In genomic region chr5:140795176-140795575, GRCm38 (mm10) we compare ENCODE assay signal across 11 mouse cellular contexts. TPM values are rescaled to one million over a fixed set of nuclear protein-coding genes. Genes with fewer than 3 reads are reported as not detected.
DNase-seq lines count a peak whose midpoint lies in the region; ATAC-seq and TF ChIP-seq lines count a peak whose summit lies in the region.
"Had no signal": no experiment of that assay in that cellular context is flagged by ENCODE, and none has a peak within 500 bp of the region (broad histone marks: within the 10 kb centered on the region; RNA-seq: fewer than 3 reads in every experiment).

No protein-coding gene starts in this region.

- H3K36me3 ChIP-seq in MEL (ENCODE audit: control insufficient read depth in 1 of 2, insufficient read depth in 2 of 2, low read length in 2 of 2) = peaks cover 0 to 45% of the 10 kb centered on the region in 2 experiments; a peak in 2 of 4 replicates
- no peaks in the 10 kb centered on the region for H3K36me3 ChIP-seq in heart, embryonic 13.5 days
- no peaks in the 10 kb centered on the region for H3K36me3 ChIP-seq in liver, embryonic 11.5 days (ENCODE audit: control insufficient read depth, insufficient read depth, low read length)
- H3K36me3 ChIP-seq in kidney, embryonic 15.5 days = no peaks in the 10 kb centered on the region
- H3K36me3 ChIP-seq in midbrain, embryonic 11.5 days (ENCODE audit: control insufficient read depth, insufficient read depth, low read length) = no peaks in the 10 kb centered on the region
- H3K36me3 ChIP-seq: midbrain, embryonic 12.5 days had no signal

- H3K4me3 ChIP-seq in MEL (ENCODE audit: control insufficient read depth in 1 of 2, insufficient read depth in 1 of 2, low read depth in 2 of 2, low read length in 2 of 2) = no peak overlapping the region
- no peak overlapping the region for H3K4me3 ChIP-seq in heart, embryonic 13.5 days
- no peak overlapping the region for H3K4me3 ChIP-seq in liver, embryonic 11.5 days (ENCODE audit: low read depth, low read length)
- no peak overlapping the region for H3K4me3 ChIP-seq in kidney, embryonic 15.5 days (replicated peaks)
- H3K4me3 ChIP-seq in midbrain, embryonic 11.5 days (ENCODE audit: low read depth, low read length) = no peak overlapping the region
- H3K4me3 ChIP-seq: midbrain, embryonic 12.5 days had no signal

- H3K79me2 ChIP-seq in MEL (ENCODE audit: control insufficient read depth, insufficient read depth, low read length, poor library complexity) = no peaks in the 10 kb centered on the region; the same call in 1 of the 2 replicates

- TF ChIP-seq RAD21 in MEL (IDR thresholded peaks at IDR 0.05; ENCODE audit: low read depth, low read length) = no peak

- peak overlapping the region; percentile 29; the same call in 1 of the 2 replicates for H3K4me2 ChIP-seq in heart, embryonic 13.5 days
- H3K4me2 ChIP-seq in liver, embryonic 11.5 days = peak overlapping the region; percentile 19
- no peak overlapping the region for H3K4me2 ChIP-seq in kidney, embryonic 15.5 days
- H3K4me2 ChIP-seq in midbrain, embryonic 11.5 days = no peak overlapping the region
- H3K4me2 ChIP-seq: midbrain, embryonic 12.5 days had no signal

- no peaks in the 10 kb centered on the region for H3K27me3 ChIP-seq in MEL (ENCODE audit: control insufficient read depth in 1 of 2, insufficient read depth in 2 of 2, low read length in 2 of 2)
- H3K27me3 ChIP-seq in heart, embryonic 13.5 days (replicated peaks) = no peaks in the 10 kb centered on the region
- no peaks in the 10 kb centered on the region for H3K27me3 ChIP-seq in liver, embryonic 11.5 days (replicated peaks; ENCODE audit: control insufficient read depth, insufficient read depth, low read length)
- no peaks in the 10 kb centered on the region for H3K27me3 ChIP-seq in kidney, embryonic 15.5 days
- H3K27me3 ChIP-seq in midbrain, embryonic 11.5 days (ENCODE audit: control insufficient read depth, insufficient read depth, low read length) = no peaks in the 10 kb centered on the region
- H3K27me3 ChIP-seq: midbrain, embryonic 12.5 days had no signal

- TF ChIP-seq EP300 in MEL (IDR thresholded peaks at IDR 0.05; ENCODE audit: low read depth in 1 of 2, low read length in 2 of 2) = peak; percentile 95 to 97

- H3K9me3 ChIP-seq in MEL (replicated peaks; ENCODE audit: insufficient read depth, low read length) = no peaks in the 10 kb centered on the region
- H3K9me3 ChIP-seq in heart, embryonic 13.5 days = no peaks in the 10 kb centered on the region
- H3K9me3 ChIP-seq in liver, embryonic 11.5 days (ENCODE audit: control insufficient read depth, low read length) = no peaks in the 10 kb centered on the region
- no peaks in the 10 kb centered on the region for H3K9me3 ChIP-seq in kidney, embryonic 15.5 days (replicated peaks)
- no peaks in the 10 kb centered on the region for H3K9me3 ChIP-seq in midbrain, embryonic 11.5 days (ENCODE audit: control insufficient read depth, low read length)
- H3K9me3 ChIP-seq: midbrain, embryonic 12.5 days had no signal

- peaks cover 39 to 45% of the 10 kb centered on the region in 2 experiments for H3K4me1 ChIP-seq in MEL (ENCODE audit: control insufficient read depth in 1 of 2, insufficient read depth in 2 of 2, low read length in 2 of 2)
- peaks cover 94% of the 10 kb centered on the region for H3K4me1 ChIP-seq in heart, embryonic 13.5 days
- peaks cover 82% of the 10 kb centered on the region for H3K4me1 ChIP-seq in liver, embryonic 11.5 days (replicated peaks; ENCODE audit: control insufficient read depth, insufficient read depth, low read length)
- peaks cover 59% of the 10 kb centered on the region for H3K4me1 ChIP-seq in kidney, embryonic 15.5 days
- peaks cover 18% of the 10 kb centered on the region for H3K4me1 ChIP-seq in midbrain, embryonic 11.5 days (ENCODE audit: control insufficient read depth, insufficient read depth, low read length)

- peak overlapping the region; percentile 13; the same call in 1 of the 2 replicates for H3K9ac ChIP-seq in MEL (ENCODE audit: control insufficient read depth, low read depth, low read length, poor library complexity, severe bottlenecking)
- H3K9ac ChIP-seq in heart, embryonic 13.5 days = peak overlapping the region; percentile 30
- no peak overlapping the region; the same call in 1 of the 2 replicates for H3K9ac ChIP-seq in liver, embryonic 11.5 days (ENCODE audit: low read depth, low read length)
- H3K9ac ChIP-seq in kidney, embryonic 15.5 days = no peak overlapping the region
- no peak overlapping the region for H3K9ac ChIP-seq in midbrain, embryonic 11.5 days (ENCODE audit: low read length)
- H3K9ac ChIP-seq: midbrain, embryonic 12.5 days had no signal

- ATAC-seq in heart, embryonic 13.5 days (ENCODE audit: extremely low read depth, insufficient number of reproducible peaks, low FRiP score, low TSS enrichment) = no peak
- peak; percentile 86 for ATAC-seq in liver, embryonic 11.5 days (replicated peaks; ENCODE audit: low FRiP score)
- ATAC-seq in kidney, embryonic 15.5 days (replicated peaks; ENCODE audit: low FRiP score) = no peak
- no peak for ATAC-seq in midbrain, embryonic 11.5 days (ENCODE audit: low FRiP score)

- no peak for TF ChIP-seq CTCF in MEL (IDR thresholded peaks at IDR 0.05 in 2 of 3, conservative IDR thresholded peaks at IDR 0.05 in 1 of 3; ENCODE audit: control insufficient read depth in 1 of 3, insufficient read depth in 1 of 3, low read depth in 2 of 3, low read length in 3 of 3, poor library complexity in 1 of 3, severe bottlenecking in 1 of 3)

- DNase-seq in 416B (ENCODE audit: low read depth) = peak; percentile 87
- peak; percentile 82 for DNase-seq in MEL (ENCODE audit: low read depth, low spot score)
- no peak for DNase-seq in liver, embryonic 11.5 days (ENCODE audit: low spot score)
- no peak for DNase-seq in midbrain, embryonic 11.5 days (ENCODE audit: low spot score, missing footprints)
- DNase-seq in frontal cortex, postnatal 14 days (ENCODE audit: low spot score in 2 of 2) = no peak
- DNase-seq: adrenal gland, postnatal 25 days; kidney, adult 18-20 months; layer of hippocampus, postnatal 36 days had no signal

- WGBS in heart, embryonic 13.5 days = 14% methylated on average over 2 of the region's 2 CpGs
- 11% methylated on average over 2 of the region's 2 CpGs for WGBS in liver, embryonic 11.5 days
- 60% methylated on average over 2 of the region's 2 CpGs for WGBS in kidney, embryonic 15.5 days
- 74% methylated on average over 2 of the region's 2 CpGs for WGBS in midbrain, embryonic 11.5 days

- TF ChIP-seq POLR2A in MEL (IDR thresholded peaks at IDR 0.05; ENCODE audit: control insufficient read depth in 1 of 2, insufficient read depth in 1 of 2, low read depth in 1 of 2, low read length in 2 of 2, poor library complexity in 1 of 2) = peak in 1 of 2 experiments; percentile 46; a peak in 1 of 4 replicates

- H3K27ac ChIP-seq in MEL (ENCODE audit: control insufficient read depth, low read depth, low read length) = peak overlapping the region; percentile 64
- peak overlapping the region; percentile 82 for H3K27ac ChIP-seq in heart, embryonic 13.5 days (replicated peaks)
- peak overlapping the region; percentile 87 for H3K27ac ChIP-seq in liver, embryonic 11.5 days (ENCODE audit: low read depth, low read length)
- no peak overlapping the region for H3K27ac ChIP-seq in kidney, embryonic 15.5 days
- H3K27ac ChIP-seq in midbrain, embryonic 11.5 days (ENCODE audit: low read depth, low read length) = no peak overlapping the region

TF ChIP-seq in MEL, 35 proteins besides CTCF, POLR2A, EP300 and RAD21 (continues in another document):
- TF ChIP-seq USF1 (IDR thresholded peaks at IDR 0.05; ENCODE audit: low read depth, low read length) (peak; percentile 84), MAFK (IDR thresholded peaks at IDR 0.05; ENCODE audit: borderline replicate concordance, low read depth, low read length) (no peak), ETS1 (IDR thresholded peaks at IDR 0.05; ENCODE audit: low read depth, low read length) (peak; percentile 79; the same call in 1 of the 2 replicates), CHD1 (IDR thresholded peaks at IDR 0.05; ENCODE audit: low read depth, low read length) (no peak), POLR2AphosphoS5 (IDR thresholded peaks at IDR 0.05; ENCODE audit: borderline replicate concordance, low read depth, low read length) (no peak), KAT2A (conservative IDR thresholded peaks at IDR 0.05; ENCODE audit: low read depth, low read length) (peak; percentile 30; the same call in 1 of the 2 replicates), MYC (IDR thresholded peaks at IDR 0.05; ENCODE audit: low read depth, low read length) (no peak), RCOR1 (IDR thresholded peaks at IDR 0.05; ENCODE audit: low read depth, low read length) (peak; percentile 62), MAZ (IDR thresholded peaks at IDR 0.05; ENCODE audit: low read depth, low read length) (peak; percentile 66; the same call in 1 of the 2 replicates), UBTF (IDR thresholded peaks at IDR 0.05; ENCODE audit: borderline replicate concordance, insufficient read depth, low read depth, low read length) (no peak), NRF1 (IDR thresholded peaks at IDR 0.05; ENCODE audit: insufficient read depth, low read depth, low read length, poor library complexity, severe bottlenecking) (0 out of 2 replicates have a peak, but pooled peaks have one; percentile 10), USF2 (IDR thresholded peaks at IDR 0.05; ENCODE audit: borderline replicate concordance in 1 of 2, insufficient read depth in 1 of 2, low read depth in 1 of 2, low read length in 2 of 2) (0 out of 4 replicates have a peak, but pooled peaks of 1 of the 2 experiments have one; percentile 21), MXI1 (IDR thresholded peaks at IDR 0.05; ENCODE audit: low read depth, low read length) (peak; percentile 71; the same call in 1 of the 2 replicates), MYB (IDR thresholded peaks at IDR 0.05; ENCODE audit: low read depth, low read length) (peak; percentile 93), TCF12 (IDR thresholded peaks at IDR 0.05; ENCODE audit: low read depth, low read length) (peak; percentile 95), TBP (IDR thresholded peaks at IDR 0.05; ENCODE audit: low read depth, low read length) (0 out of 2 replicates have a peak, but pooled peaks have one; percentile 45), MAX (IDR thresholded peaks at IDR 0.05; ENCODE audit: low read length) (peak; percentile 41; the same call in 1 of the 2 replicates), BHLHE40 (IDR thresholded peaks at IDR 0.05; ENCODE audit: borderline replicate concordance, low read depth, low read length) (peak; percentile 38; the same call in 1 of the 2 replicates)

RNA-seq across cellular contexts. Expression of gene Gna12, which starts 35.1 kb away (rescaled TPM):
- 36.7 and 46.0 TPM in 2 replicates for total RNA-seq in MEL (2012; rRNA removed)
- polyA plus RNA-seq in MEL (2012; ENCODE audit: insufficient read depth in 1 of 2, insufficient read length in 2 of 2, low read depth in 1 of 2, low replicate concordance in 2 of 2, missing spikeins in 1 of 2) = 10 to 100 TPM in 1 of 2 experiments, not detected in 1; 55.2 TPM
- polyA plus RNA-seq in heart, embryonic 13.5 days (2015; fragmentation: Nextera tagmentation; extraction: Ambion mirVana) = 9.4 and 10.9 TPM in 2 replicates
- polyA plus RNA-seq in liver, embryonic 11.5 days (2014; fragmentation: Nextera tagmentation; extraction: Ambion mirVana) = 25.1 and 31.1 TPM in 2 replicates
- 15.9 and 16.1 TPM in 2 replicates for polyA plus RNA-seq in kidney, embryonic 15.5 days (2015; fragmentation: Nextera tagmentation; extraction: Ambion mirVana)
- 25.8 and 33.4 TPM in 2 replicates for polyA plus RNA-seq in midbrain, embryonic 11.5 days (2014; fragmentation: Nextera tagmentation; extraction: Ambion mirVana)

Comparison
In these comparisons a context has a peak if more than half of its experiments do, and no peak if none do; other contexts are left out.
1. DNase-seq: peak in 416B (single experiment) and MEL (single experiment); none in liver, embryonic 11.5 days (single experiment), midbrain, embryonic 11.5 days (single experiment) and frontal cortex, postnatal 14 days (0 of 2).
2. H3K27ac ChIP-seq: peak in MEL (single experiment), heart, embryonic 13.5 days (single experiment) and liver, embryonic 11.5 days (single experiment); none in kidney, embryonic 15.5 days (single experiment) and midbrain, embryonic 11.5 days (single experiment).
3. H3K9ac ChIP-seq: peak in MEL (single experiment) and heart, embryonic 13.5 days (single experiment); none in liver, embryonic 11.5 days (single experiment), kidney, embryonic 15.5 days (single experiment) and midbrain, embryonic 11.5 days (single experiment).
4. H3K4me2 ChIP-seq: peak in heart, embryonic 13.5 days (single experiment) and liver, embryonic 11.5 days (single experiment); none in kidney, embryonic 15.5 days (single experiment) and midbrain, embryonic 11.5 days (single experiment).